Mouse (Mus musculus): ENCODE data around the gene Pold1.

GRCm38 (mm10) chr7:44552141-44552908, 3.7 kb upstream of the Pold1 start:
- TF ChIP-seq CTCF (IDR thresholded peaks at IDR 0.05; ENCODE audit: extremely low read depth, insufficient read depth, low read length) = no peak
- TF ChIP-seq POLR2A (IDR thresholded peaks at IDR 0.05; ENCODE audit: extremely low read depth, insufficient read depth, low read length) = no peak

Data from cortical plate, adult 2 months (tissue).